Mouse (Mus musculus): Measurements from ENCODE around the gene Lmntd1. TPM values are rescaled to one million over a fixed set of nuclear protein-coding genes. Genes with fewer than 3 reads are reported as not detected.

Gene Lmntd1
- polyA plus RNA-seq, 1 experiment from 2014 or later: 0.20 TPM

DNA sequence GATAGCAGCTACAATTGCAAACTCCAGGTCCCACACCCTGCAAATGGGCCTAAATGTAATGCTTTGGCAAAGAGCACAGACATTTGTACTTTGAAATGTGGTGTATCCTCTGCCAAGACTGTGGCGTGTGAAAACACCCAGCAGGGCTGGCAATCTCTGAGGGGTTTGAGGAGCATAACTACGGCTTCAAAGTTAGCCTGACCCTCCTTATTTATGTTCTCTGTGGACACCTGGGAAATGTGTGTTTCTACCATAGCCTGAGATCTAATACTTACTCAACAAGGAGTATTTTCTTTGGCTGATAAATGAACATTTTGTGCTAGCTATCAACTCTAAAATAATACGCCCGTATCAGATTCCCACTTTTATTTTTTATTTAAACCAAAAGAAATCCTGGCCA lies 168.7 kb downstream of the Lmntd1 start:
- H3K9ac ChIP-seq (replicated peaks; ENCODE audit: low read length): no peak overlapping the region

DNA sequence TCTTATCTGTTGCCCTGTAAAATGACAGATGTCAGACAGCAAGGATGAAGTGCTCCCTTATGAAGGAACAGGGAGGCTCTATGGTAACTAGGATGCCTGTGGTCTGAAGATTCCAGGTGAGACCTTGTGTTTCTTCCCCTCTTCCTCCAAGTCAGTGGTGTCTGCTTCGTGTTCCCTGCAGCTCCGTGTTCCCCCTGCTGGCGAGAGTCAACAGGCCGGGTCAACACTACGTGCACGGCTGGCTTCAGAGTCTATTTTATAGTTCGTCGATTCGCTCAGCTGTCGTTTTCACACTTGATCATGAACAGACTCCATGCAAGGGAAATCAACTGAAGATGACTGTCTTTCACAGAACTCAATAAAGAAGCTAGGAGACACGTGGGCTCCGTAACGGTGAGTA lies 171.3 kb downstream of the Lmntd1 start:
- no peaks in the 10 kb centered on the region for H3K27me3 ChIP-seq (ENCODE audit: control insufficient read depth, insufficient read depth, low read length)
- DNase-seq (ENCODE audit: low spot score) (no peak), ATAC-seq (replicated peaks; ENCODE audit: insufficient number of reproducible peaks, low FRiP score, low TSS enrichment, low read depth) (no peak)
- H3K4me3 ChIP-seq (ENCODE audit: low read depth, low read length): no peak overlapping the region
- WGBS: 56% methylated on average over 13 of the region's 13 CpGs
- no peak overlapping the region for H3K4me2 ChIP-seq (ENCODE audit: low read depth, low read length)
- no peaks in the 10 kb centered on the region for H3K4me1 ChIP-seq (ENCODE audit: control insufficient read depth, insufficient read depth, low read length)
- no peaks in the 10 kb centered on the region for H3K36me3 ChIP-seq (replicated peaks; ENCODE audit: control insufficient read depth, insufficient read depth, low read depth, low read length)
- no peak overlapping the region for H3K27ac ChIP-seq (replicated peaks; ENCODE audit: low read depth, low read length)
- no peak overlapping the region for H3K9ac ChIP-seq (replicated peaks; ENCODE audit: low read length)
- H3K9me3 ChIP-seq (replicated peaks; ENCODE audit: control insufficient read depth, low read length): no peaks in the 10 kb centered on the region

More for the DNA sequence above, 168.7 kb downstream of the Lmntd1 start:
- Histone ChIP-seq H3K36me3 (replicated peaks; ENCODE audit: control insufficient read depth, insufficient read depth, low read depth, low read length) (no peaks in the 10 kb centered on the region), H3K9me3 (replicated peaks; ENCODE audit: control insufficient read depth, low read length) (no peaks in the 10 kb centered on the region), H3K4me2 (ENCODE audit: low read depth, low read length) (no peak overlapping the region), H3K4me3 (ENCODE audit: low read depth, low read length) (no peak overlapping the region), H3K27ac (replicated peaks; ENCODE audit: low read depth, low read length) (no peak overlapping the region), H3K27me3 (ENCODE audit: control insufficient read depth, insufficient read depth, low read length) (no peaks in the 10 kb centered on the region), H3K4me1 (ENCODE audit: control insufficient read depth, insufficient read depth, low read length) (no peaks in the 10 kb centered on the region)
- ATAC-seq (replicated peaks; ENCODE audit: insufficient number of reproducible peaks, low FRiP score, low TSS enrichment, low read depth) (no peak), DNase-seq (ENCODE audit: low spot score) (no peak)
- 82% methylated on average over 4 of the region's 4 CpGs for WGBS

DNA sequence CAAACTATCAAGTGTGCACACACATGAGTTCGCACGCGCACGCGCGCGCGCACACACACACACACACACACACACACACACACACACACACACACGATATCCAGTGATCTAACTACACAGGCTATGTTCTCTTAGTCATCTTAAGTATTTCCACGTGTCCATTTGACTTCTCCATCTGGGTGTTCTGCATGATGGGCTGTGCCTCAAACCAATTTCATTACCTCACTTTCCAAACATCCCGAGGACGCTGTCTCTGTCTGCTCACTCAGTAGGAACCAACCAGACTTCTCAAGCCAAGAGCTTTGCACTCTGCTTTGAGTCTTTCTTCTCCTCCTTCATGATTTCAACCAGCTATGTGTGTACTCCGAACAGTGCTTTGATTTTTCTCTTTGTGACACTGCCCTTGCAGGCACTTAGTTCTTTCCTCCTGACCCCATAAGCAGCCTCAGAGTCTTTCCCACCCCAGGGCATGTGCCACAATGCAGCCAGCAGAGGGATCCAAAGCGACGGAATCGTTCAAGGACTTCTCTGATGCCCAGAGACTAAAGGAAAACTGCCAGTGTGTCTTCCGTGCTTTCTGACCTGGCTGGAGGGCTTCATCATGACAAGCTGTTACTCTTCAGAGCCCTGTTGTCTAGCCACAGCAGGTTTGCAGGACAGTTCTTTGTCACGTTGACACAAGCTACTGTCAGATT lies 172.6 kb downstream of the Lmntd1 start:
- WGBS: 62% methylated on average over 18 of the region's 18 CpGs
- ATAC-seq (replicated peaks; ENCODE audit: insufficient number of reproducible peaks, low FRiP score, low TSS enrichment, low read depth) (no peak; the same call in 1 of the 2 replicates), DNase-seq (ENCODE audit: low spot score) (peak; percentile 84)
- no peaks in the 10 kb centered on the region for H3K27me3 ChIP-seq (ENCODE audit: control insufficient read depth, insufficient read depth, low read length)
- no peak overlapping the region for H3K4me3 ChIP-seq (ENCODE audit: low read depth, low read length)
- no peaks in the 10 kb centered on the region for H3K9me3 ChIP-seq (replicated peaks; ENCODE audit: control insufficient read depth, low read length)
- H3K27ac ChIP-seq (replicated peaks; ENCODE audit: low read depth, low read length): 0 out of 2 replicates have a peak overlapping the region, but pooled peaks have one; percentile 9
- H3K4me2 ChIP-seq (ENCODE audit: low read depth, low read length): no peak overlapping the region
- H3K4me1 ChIP-seq (ENCODE audit: control insufficient read depth, insufficient read depth, low read length): no peaks in the 10 kb centered on the region
- no peaks in the 10 kb centered on the region for H3K36me3 ChIP-seq (replicated peaks; ENCODE audit: control insufficient read depth, insufficient read depth, low read depth, low read length)
- 0 out of 2 replicates have a peak overlapping the region, but pooled peaks have one; percentile 22 for H3K9ac ChIP-seq (replicated peaks; ENCODE audit: low read length)

DNA sequence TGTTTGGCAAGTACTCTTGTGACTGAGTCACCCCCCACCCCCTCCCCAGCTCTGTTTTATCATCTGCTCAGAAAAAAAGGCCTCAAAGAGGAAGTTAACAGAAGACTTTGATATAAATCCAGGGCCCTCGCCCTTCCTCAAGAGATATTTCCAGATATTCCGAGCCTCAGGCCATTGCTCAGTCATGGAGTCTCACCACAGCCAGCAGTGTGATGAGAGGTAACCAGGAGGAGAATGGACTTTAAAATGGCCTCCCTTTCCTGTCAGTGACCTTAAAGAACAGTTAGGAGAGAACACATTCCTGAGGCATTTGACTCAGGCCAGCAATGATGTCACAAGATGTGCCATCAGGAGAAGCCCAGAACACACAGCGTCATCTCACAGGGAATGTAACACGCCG lies 175.3 kb downstream of the Lmntd1 start:
- 89% methylated on average over 5 of the region's 5 CpGs for WGBS
- Histone ChIP-seq H3K27me3 (ENCODE audit: control insufficient read depth, insufficient read depth, low read length) (no peaks in the 10 kb centered on the region), H3K9me3 (replicated peaks; ENCODE audit: control insufficient read depth, low read length) (no peaks in the 10 kb centered on the region), H3K4me3 (ENCODE audit: low read depth, low read length) (no peak overlapping the region), H3K4me1 (ENCODE audit: control insufficient read depth, insufficient read depth, low read length) (no peaks in the 10 kb centered on the region), H3K9ac (replicated peaks; ENCODE audit: low read length) (no peak overlapping the region), H3K36me3 (replicated peaks; ENCODE audit: control insufficient read depth, insufficient read depth, low read depth, low read length) (no peaks in the 10 kb centered on the region), H3K4me2 (ENCODE audit: low read depth, low read length) (no peak overlapping the region), H3K27ac (replicated peaks; ENCODE audit: low read depth, low read length) (no peak overlapping the region)
- DNase-seq (ENCODE audit: low spot score): no peak
- no peak for ATAC-seq (replicated peaks; ENCODE audit: insufficient number of reproducible peaks, low FRiP score, low TSS enrichment, low read depth)

DNA sequence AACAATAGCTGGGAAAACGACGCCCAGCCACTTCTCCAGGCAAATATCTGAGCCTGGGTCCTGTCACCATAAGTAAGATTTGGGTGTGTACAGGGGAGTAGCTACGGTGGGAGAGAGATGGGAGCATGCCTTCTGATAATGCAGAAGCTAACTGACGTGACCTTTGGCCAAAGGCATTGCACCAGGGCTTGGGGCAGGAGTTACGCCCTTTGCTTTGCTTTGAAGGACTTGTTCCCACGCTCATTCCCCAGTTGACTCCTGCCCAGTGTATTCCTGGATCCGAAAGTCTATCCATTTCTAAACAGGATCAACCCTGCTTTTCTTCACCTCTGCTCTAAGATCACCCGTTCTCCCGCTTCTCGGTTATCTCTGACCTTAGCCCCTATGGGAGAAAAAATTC lies 178.4 kb downstream of the Lmntd1 start:
- Histone ChIP-seq H3K9me3 (replicated peaks; ENCODE audit: control insufficient read depth, low read length) (no peaks in the 10 kb centered on the region), H3K27ac (replicated peaks; ENCODE audit: low read depth, low read length) (no peak overlapping the region), H3K36me3 (replicated peaks; ENCODE audit: control insufficient read depth, insufficient read depth, low read depth, low read length) (no peaks in the 10 kb centered on the region), H3K9ac (replicated peaks; ENCODE audit: low read length) (no peak overlapping the region), H3K4me1 (ENCODE audit: control insufficient read depth, insufficient read depth, low read length) (no peaks in the 10 kb centered on the region), H3K4me3 (ENCODE audit: low read depth, low read length) (no peak overlapping the region), H3K4me2 (ENCODE audit: low read depth, low read length) (no peak overlapping the region), H3K27me3 (ENCODE audit: control insufficient read depth, insufficient read depth, low read length) (no peaks in the 10 kb centered on the region)
- 87% methylated on average over 10 of the region's 10 CpGs for WGBS
- DNase-seq (ENCODE audit: low spot score) (no peak), ATAC-seq (replicated peaks; ENCODE audit: insufficient number of reproducible peaks, low FRiP score, low TSS enrichment, low read depth) (no peak)

DNA sequence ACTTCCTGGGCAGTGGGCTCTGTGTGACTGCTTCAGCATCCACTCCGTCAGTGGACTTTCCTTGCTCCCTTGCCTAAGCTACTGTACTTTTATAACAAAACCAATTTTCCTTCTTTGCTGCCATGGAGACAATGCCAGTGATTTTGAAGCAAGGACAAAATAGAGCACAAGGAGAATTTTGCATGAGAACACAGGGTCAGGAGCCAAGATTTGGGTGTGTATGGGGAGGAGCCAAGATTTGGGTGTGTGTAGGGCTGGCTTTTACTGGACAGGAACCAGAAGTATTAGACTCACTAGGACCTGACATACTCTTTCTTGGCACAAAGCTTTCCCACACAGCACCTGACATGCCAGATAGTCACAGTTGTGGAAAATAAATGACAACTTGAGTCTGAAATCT lies 179.0 kb downstream of the Lmntd1 start:
- no peak for DNase-seq (ENCODE audit: low spot score)
- Histone ChIP-seq H3K36me3 (replicated peaks; ENCODE audit: control insufficient read depth, insufficient read depth, low read depth, low read length) (no peaks in the 10 kb centered on the region), H3K27me3 (ENCODE audit: control insufficient read depth, insufficient read depth, low read length) (no peaks in the 10 kb centered on the region), H3K4me3 (ENCODE audit: low read depth, low read length) (no peak overlapping the region), H3K4me2 (ENCODE audit: low read depth, low read length) (no peak overlapping the region), H3K27ac (replicated peaks; ENCODE audit: low read depth, low read length) (no peak overlapping the region), H3K9ac (replicated peaks; ENCODE audit: low read length) (no peak overlapping the region), H3K9me3 (replicated peaks; ENCODE audit: control insufficient read depth, low read length) (no peaks in the 10 kb centered on the region), H3K4me1 (ENCODE audit: control insufficient read depth, insufficient read depth, low read length) (no peaks in the 10 kb centered on the region)
- 91% methylated on average over 1 of the region's 1 CpGs for WGBS
- no peak for ATAC-seq (replicated peaks; ENCODE audit: insufficient number of reproducible peaks, low FRiP score, low TSS enrichment, low read depth)

DNA sequence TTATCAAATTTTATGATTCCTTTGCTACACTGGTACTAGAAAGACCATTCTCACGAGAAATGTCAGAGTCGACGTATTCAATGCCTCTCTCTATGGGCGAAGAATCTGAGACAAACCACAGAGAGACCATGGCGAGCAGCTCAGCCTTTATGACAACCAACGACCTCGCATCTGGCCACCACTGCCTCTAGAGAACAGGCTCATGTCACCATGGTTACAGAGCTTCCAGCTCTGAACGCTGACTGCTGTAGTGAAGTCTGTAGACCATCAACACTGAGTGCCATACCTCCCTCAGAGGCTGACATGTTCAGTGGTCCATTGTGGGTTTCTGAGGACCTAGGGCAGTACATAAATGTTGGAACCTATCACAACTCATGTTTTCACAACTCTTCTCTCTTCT lies 180.2 kb downstream of the Lmntd1 start:
- H3K27me3 ChIP-seq (ENCODE audit: control insufficient read depth, insufficient read depth, low read length): no peaks in the 10 kb centered on the region
- no peak overlapping the region for H3K27ac ChIP-seq (replicated peaks; ENCODE audit: low read depth, low read length)
- 81% methylated on average over 8 of the region's 8 CpGs for WGBS

DNA sequence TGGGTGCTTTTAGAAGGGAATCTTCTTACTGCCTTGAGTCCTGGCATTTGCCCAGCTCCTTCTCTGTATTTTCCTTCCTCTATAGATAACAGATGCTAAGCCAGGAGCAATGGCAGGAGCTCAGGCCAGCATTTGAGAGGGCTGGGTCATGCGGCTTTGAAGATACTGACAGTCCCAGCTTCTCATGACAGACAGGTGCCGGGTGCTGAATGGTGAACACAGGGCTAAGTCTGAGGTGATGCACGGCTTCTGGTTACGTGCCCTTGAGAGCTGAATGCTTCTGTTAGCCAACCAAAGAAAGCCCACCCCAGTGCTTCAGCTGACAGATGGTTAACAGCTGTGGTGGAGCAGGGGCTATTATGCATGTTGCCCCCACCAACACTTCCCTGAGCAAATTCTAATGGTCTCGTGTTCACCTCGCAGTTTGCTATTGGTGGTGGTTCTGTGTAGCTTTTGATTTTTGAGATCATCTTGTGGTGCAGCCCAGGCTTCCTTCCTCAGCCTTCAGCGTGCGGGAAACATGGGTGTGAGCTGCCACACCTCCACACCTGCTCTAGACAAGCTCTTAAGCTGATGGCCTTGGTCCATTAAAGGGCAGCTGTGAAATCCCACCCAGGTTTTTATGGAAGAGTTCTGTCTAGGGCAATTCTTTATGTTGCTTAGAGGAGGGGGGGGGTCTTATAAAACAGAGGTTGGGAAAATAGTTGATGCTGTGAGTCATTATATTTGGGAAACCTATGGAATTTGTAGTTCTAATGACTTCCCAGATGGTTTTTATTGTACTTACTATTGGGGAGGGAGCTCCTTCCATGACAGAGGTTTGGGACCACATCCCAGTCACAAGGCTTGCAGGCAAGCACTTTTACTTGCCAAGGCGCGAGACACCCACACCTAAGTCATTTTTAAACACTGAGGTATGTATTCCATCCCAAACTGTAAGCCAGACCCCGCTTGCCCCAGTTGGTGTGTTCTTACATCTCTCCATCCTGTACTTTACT lies 181.1 kb downstream of the Lmntd1 start:
- no peaks in the 10 kb centered on the region for H3K27me3 ChIP-seq (ENCODE audit: control insufficient read depth, insufficient read depth, low read length)
- no peaks in the 10 kb centered on the region for H3K4me1 ChIP-seq (ENCODE audit: control insufficient read depth, insufficient read depth, low read length)
- H3K36me3 ChIP-seq (replicated peaks; ENCODE audit: control insufficient read depth, insufficient read depth, low read depth, low read length): no peaks in the 10 kb centered on the region
- DNase-seq (ENCODE audit: low spot score) (peak; percentile 63), ATAC-seq (replicated peaks; ENCODE audit: insufficient number of reproducible peaks, low FRiP score, low TSS enrichment, low read depth) (peak; percentile 68)
- H3K9me3 ChIP-seq (replicated peaks; ENCODE audit: control insufficient read depth, low read length): no peaks in the 10 kb centered on the region
- H3K9ac ChIP-seq (replicated peaks; ENCODE audit: low read length): no peak overlapping the region
- H3K27ac ChIP-seq (replicated peaks; ENCODE audit: low read depth, low read length): no peak overlapping the region
- H3K4me3 ChIP-seq (ENCODE audit: low read depth, low read length): no peak overlapping the region
- no peak overlapping the region for H3K4me2 ChIP-seq (ENCODE audit: low read depth, low read length)
- WGBS: 63% methylated on average over 11 of the region's 11 CpGs

More for the DNA sequence above, 180.2 kb downstream of the Lmntd1 start:
- Histone ChIP-seq H3K4me1 (ENCODE audit: control insufficient read depth, insufficient read depth, low read length) (no peaks in the 10 kb centered on the region), H3K36me3 (replicated peaks; ENCODE audit: control insufficient read depth, insufficient read depth, low read depth, low read length) (no peaks in the 10 kb centered on the region), H3K9me3 (replicated peaks; ENCODE audit: control insufficient read depth, low read length) (no peaks in the 10 kb centered on the region), H3K9ac (replicated peaks; ENCODE audit: low read length) (no peak overlapping the region), H3K4me2 (ENCODE audit: low read depth, low read length) (no peak overlapping the region), H3K4me3 (ENCODE audit: low read depth, low read length) (no peak overlapping the region)
- DNase-seq (ENCODE audit: low spot score) (no peak), ATAC-seq (replicated peaks; ENCODE audit: insufficient number of reproducible peaks, low FRiP score, low TSS enrichment, low read depth) (no peak)

Measured in embryonic facial prominence, embryonic 11.5 days (tissue).